Mouse (Mus musculus): ENCODE results near the gene Pfn3. TPM values are rescaled to one million over a fixed set of nuclear protein-coding genes. Genes with fewer than 3 reads are reported as not detected.
A peak's percentile ranks its signal among the peaks of the same experiment; 100 is the strongest.

The Pfn3 gene
- not detected in 2 replicates for polyA plus RNA-seq (2015; fragmentation: Nextera tagmentation; extraction: Ambion mirVana)

- ATAC-seq (ENCODE audit: insufficient number of reproducible peaks, low FRiP score, low TSS enrichment, low read depth) = peak; percentile 54; the same call in 1 of the 2 replicates
- H3K4me1 ChIP-seq = peaks cover 18% of the 10 kb centered on the region
- 8% methylated on average over 41 of the region's 41 CpGs for WGBS
- peaks cover 26% of the 10 kb centered on the region for H3K27me3 ChIP-seq
- no peak within 1 kb of the TSS for H3K27ac ChIP-seq (replicated peaks)
- H3K4me3 ChIP-seq (replicated peaks) = peak within 1 kb of the TSS; percentile 34
- peak within 1 kb of the TSS; percentile 57 for H3K4me2 ChIP-seq (replicated peaks)
- no peaks in the 10 kb centered on the region for H3K9me3 ChIP-seq (replicated peaks)
- H3K36me3 ChIP-seq = no peaks in the 10 kb centered on the region
- H3K9ac ChIP-seq = no peak within 1 kb of the TSS; the same call in 1 of the 2 replicates
Observed at GRCm38 (mm10) chr13:55414743-55415380, at the start of gene Pfn3. Gene Pfn3 (minus strand): TSS chr13:55415232.

DNA sequence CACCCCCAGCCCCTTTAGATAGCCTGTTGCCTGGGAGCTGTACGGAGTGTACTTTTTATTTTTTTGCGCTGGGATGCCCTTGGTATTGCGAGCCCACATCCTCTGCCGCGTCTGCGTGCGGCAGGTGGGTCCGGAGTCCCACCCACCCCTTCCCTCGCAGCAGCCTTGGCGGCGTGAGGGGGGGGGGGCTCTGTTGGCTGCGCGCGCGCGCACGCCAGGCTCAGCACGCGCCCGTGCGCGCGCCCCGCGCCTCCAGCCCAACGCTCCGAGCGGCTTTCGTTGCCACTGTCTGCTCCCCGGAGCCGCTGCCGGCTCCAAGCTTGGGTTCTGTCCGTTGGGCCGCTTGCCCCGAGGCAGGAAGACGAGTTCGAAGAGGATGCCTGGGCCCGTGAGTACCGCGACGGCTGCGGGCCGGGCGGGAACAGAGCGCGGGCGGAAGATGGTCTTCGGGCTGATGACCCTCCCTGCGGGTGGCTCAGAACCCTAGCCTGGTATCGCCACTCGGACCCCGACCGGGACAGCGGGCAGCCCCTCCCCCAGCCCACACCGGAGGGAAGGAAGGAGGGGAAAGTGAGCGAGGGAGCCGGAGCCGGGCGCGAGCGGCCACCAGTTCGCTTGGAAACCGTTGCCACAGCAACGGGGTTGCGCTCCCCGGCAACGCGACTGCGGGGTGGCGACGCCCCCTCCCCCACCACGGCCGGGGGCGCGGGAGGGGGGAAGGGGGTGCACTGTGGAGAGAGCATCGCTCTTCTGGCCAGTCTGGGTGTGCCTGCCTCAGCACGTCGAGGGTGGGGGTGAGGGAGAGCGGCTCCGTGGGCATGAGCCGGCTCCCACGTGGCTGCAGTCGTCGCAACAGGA, 49.2 kb upstream of the Pfn3 start, which contains the start of gene Prr7:
Gene Prr7, plus strand, starts transcription at position 241 of the 858 bp plus-strand sequence.
- peaks cover 33% of the 10 kb centered on the region for H3K4me1 ChIP-seq
- H3K27ac ChIP-seq (replicated peaks) = peak within 1 kb of the TSS; percentile 53

GRCm38 (mm10) chr13:55463399-55464026, 48.5 kb upstream of the Pfn3 start:
- Histone ChIP-seq H3K36me3 (peaks cover 32% of the 10 kb centered on the region), H3K4me3 (replicated peaks) (peak overlapping the region; percentile 55), H3K9me3 (replicated peaks) (no peaks in the 10 kb centered on the region), H3K27ac (replicated peaks) (peak overlapping the region; percentile 53; the same call in 1 of the 2 replicates), H3K9ac (no peak overlapping the region), H3K27me3 (no peaks in the 10 kb centered on the region), H3K4me1 (peaks cover 28% of the 10 kb centered on the region), H3K4me2 (replicated peaks) (peak overlapping the region; percentile 91)
- WGBS = 12% methylated on average over 14 of the region's 14 CpGs
- peak; percentile 3; the same call in 1 of the 2 replicates for ATAC-seq (ENCODE audit: insufficient number of reproducible peaks, low FRiP score, low TSS enrichment, low read depth)

More for the DNA sequence above, 49.2 kb upstream of the Pfn3 start, which contains the start of gene Prr7:
- peak; percentile 71 for ATAC-seq (ENCODE audit: insufficient number of reproducible peaks, low FRiP score, low TSS enrichment, low read depth)
- Histone ChIP-seq H3K36me3 (peaks cover 25% of the 10 kb centered on the region), H3K9me3 (replicated peaks) (no peaks in the 10 kb centered on the region), H3K4me2 (replicated peaks) (peak within 1 kb of the TSS; percentile 91), H3K4me3 (replicated peaks) (peak within 1 kb of the TSS; percentile 55), H3K9ac (peak within 1 kb of the TSS; percentile 59), H3K27me3 (no peaks in the 10 kb centered on the region)
- under 1% methylated on average over 81 of the region's 84 CpGs for WGBS

- no peaks in the 10 kb centered on the region for H3K27me3 ChIP-seq
- H3K4me2 ChIP-seq (replicated peaks) = no peak overlapping the region
- peaks cover 36% of the 10 kb centered on the region for H3K36me3 ChIP-seq
- H3K4me1 ChIP-seq = peaks cover 28% of the 10 kb centered on the region
- no peak overlapping the region for H3K4me3 ChIP-seq (replicated peaks)
- H3K9ac ChIP-seq = no peak overlapping the region
- H3K27ac ChIP-seq (replicated peaks) = no peak overlapping the region
- 44% methylated on average over 2 of the region's 2 CpGs for WGBS
- H3K9me3 ChIP-seq (replicated peaks) = no peaks in the 10 kb centered on the region
- no peak for ATAC-seq (ENCODE audit: insufficient number of reproducible peaks, low FRiP score, low TSS enrichment, low read depth)
Observed at GRCm38 (mm10) chr13:55462965-55463364, 47.9 kb upstream of the Pfn3 start.

DNA sequence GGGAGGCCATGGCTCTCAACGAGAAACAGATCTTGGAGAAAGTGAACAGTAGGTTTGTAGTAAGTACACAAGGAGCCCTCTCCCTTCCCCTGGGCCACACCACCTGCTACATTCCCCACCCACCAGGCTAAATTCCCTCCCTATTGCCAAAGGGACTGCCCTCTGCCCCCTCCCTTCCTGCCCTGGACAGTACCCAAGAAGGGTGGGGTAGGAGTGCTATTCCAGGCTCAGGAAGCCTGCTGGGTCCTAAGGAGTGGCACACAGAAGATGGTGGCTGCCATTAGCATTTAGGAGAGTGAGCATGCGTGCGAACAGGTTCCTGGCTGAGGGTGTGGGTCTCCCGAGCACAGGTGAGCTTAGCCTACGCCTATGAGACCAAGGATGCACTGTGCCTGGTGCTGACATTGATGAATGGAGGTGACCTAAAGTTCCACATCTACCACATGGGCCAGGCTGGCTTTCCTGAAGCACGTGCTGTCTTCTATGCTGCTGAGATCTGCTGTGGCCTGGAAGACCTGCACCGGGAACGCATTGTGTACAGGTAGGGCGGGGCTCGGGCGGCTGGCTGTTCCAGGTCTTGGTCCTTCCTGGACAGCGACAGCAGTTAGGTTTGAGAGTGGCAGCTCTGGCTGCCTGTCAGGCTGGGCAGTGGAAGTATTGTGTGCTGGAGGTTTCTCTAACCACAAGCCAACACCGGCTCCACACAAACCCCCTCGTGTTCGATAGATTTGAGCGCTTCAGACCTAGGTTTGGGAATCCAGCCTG, 36.9 kb upstream of the Pfn3 start:
- H3K4me3 ChIP-seq (replicated peaks) = no peak overlapping the region
- H3K27me3 ChIP-seq = no peaks in the 10 kb centered on the region
- no peak overlapping the region for H3K9ac ChIP-seq
- no peak for ATAC-seq (ENCODE audit: insufficient number of reproducible peaks, low FRiP score, low TSS enrichment, low read depth)
- 92% methylated on average over 16 of the region's 16 CpGs for WGBS
- H3K27ac ChIP-seq (replicated peaks) = no peak overlapping the region
- H3K9me3 ChIP-seq (replicated peaks) = no peaks in the 10 kb centered on the region
- H3K36me3 ChIP-seq = peaks cover 77% of the 10 kb centered on the region
- H3K4me1 ChIP-seq = peaks cover 12% of the 10 kb centered on the region
- H3K4me2 ChIP-seq (replicated peaks) = no peak overlapping the region

DNA sequence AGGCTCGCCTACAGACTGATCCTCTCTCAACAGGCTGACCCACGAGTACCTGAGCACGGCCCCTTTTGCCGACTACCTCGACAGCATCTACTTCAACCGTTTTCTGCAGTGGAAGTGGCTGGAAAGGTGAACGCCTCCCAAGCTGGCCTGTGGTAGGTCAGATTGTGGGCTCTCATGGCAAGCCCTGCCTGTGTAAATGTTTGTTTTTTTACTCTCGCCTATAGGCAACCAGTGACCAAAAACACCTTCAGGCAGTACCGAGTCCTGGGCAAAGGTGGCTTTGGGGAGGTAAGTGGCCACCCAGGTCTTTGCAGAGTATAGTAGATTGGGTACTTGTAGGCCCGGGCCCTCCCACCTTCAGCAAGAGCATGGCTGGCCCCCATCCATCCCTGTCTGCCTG, 36.3 kb upstream of the Pfn3 start:
- Histone ChIP-seq H3K4me2 (replicated peaks) (no peak overlapping the region), H3K27me3 (no peaks in the 10 kb centered on the region), H3K9ac (no peak overlapping the region), H3K4me3 (replicated peaks) (no peak overlapping the region), H3K27ac (replicated peaks) (no peak overlapping the region), H3K9me3 (replicated peaks) (no peaks in the 10 kb centered on the region), H3K36me3 (peaks cover 71% of the 10 kb centered on the region), H3K4me1 (peaks cover 18% of the 10 kb centered on the region)
- ATAC-seq (ENCODE audit: insufficient number of reproducible peaks, low FRiP score, low TSS enrichment, low read depth) = no peak
- WGBS = 88% methylated on average over 10 of the region's 10 CpGs

DNA sequence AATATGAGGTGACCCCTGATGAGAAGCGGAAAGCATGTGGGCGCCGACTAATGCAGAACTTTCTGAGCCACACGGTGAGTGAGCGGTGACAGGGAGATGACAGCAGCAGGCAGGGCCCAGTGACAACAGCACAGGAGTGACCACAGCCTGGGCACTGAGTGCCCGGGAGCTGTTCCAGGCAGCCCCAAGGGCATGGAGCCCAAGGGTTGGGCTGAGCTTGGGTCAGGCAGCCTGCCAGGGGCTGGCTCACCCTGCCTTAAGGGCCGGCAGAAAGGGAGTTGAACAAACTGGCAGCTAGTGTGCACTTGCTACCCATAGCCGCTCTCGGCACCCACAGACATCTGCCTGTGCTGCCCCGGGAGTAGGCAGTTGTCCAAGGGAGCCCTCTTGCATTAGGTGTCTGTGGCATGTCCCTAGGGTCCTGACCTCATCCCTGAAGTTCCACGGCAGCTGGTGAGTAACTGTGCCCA, 35.5 kb upstream of the Pfn3 start:
- no peaks in the 10 kb centered on the region for H3K27me3 ChIP-seq
- H3K4me2 ChIP-seq (replicated peaks) = no peak overlapping the region
- no peak for ATAC-seq (ENCODE audit: insufficient number of reproducible peaks, low FRiP score, low TSS enrichment, low read depth)
- peaks cover 63% of the 10 kb centered on the region for H3K36me3 ChIP-seq
- H3K4me1 ChIP-seq = peaks cover 23% of the 10 kb centered on the region
- 85% methylated on average over 11 of the region's 11 CpGs for WGBS
- no peak overlapping the region for H3K27ac ChIP-seq (replicated peaks)
- H3K9ac ChIP-seq = no peak overlapping the region
- no peaks in the 10 kb centered on the region for H3K9me3 ChIP-seq (replicated peaks)
- no peak overlapping the region for H3K4me3 ChIP-seq (replicated peaks)

DNA sequence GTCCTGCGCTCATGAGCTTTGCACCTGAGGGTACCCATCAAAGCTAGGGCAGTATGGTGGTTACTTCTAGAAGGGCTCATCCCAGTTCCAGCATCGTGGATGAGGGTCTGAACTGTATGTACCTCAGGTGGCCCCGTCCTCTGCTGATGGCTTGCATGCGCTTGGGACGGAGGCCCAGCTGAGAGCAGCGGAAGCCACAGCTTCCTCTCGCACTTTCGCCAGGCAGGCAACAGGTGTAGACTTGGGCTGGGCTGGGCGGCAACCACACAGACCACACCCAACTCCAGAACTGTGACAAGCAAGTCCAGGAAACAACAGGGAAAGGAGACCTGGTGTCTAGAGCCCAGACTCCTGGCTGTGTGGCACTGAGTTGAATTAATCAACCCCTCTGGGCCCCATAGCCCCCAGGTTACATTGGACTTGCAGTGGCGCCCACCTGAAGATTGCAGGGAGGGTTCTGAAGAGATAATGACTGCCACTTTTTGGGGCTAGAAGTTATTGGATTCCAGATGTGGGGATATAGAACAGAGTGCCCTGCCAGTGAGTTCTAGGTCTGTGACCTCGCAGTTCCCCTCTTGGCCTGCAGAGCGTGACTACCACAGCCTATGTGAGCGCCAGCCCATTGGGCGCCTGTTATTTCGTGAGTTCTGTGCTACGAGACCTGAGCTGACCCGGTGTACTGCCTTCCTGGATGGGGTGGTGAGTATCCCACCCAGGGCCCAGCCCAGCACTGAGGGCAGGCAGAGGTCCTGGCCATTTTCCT, 34.8 kb upstream of the Pfn3 start:
- H3K9me3 ChIP-seq (replicated peaks) = no peaks in the 10 kb centered on the region
- H3K4me2 ChIP-seq (replicated peaks) = no peak overlapping the region
- no peak overlapping the region for H3K27ac ChIP-seq (replicated peaks)
- H3K9ac ChIP-seq = no peak overlapping the region
- H3K36me3 ChIP-seq = peaks cover 57% of the 10 kb centered on the region
- peaks cover 23% of the 10 kb centered on the region for H3K4me1 ChIP-seq
- H3K27me3 ChIP-seq = no peaks in the 10 kb centered on the region
- ATAC-seq (ENCODE audit: insufficient number of reproducible peaks, low FRiP score, low TSS enrichment, low read depth) = no peak
- no peak overlapping the region for H3K4me3 ChIP-seq (replicated peaks)
- WGBS = 84% methylated on average over 17 of the region's 17 CpGs

- H3K27me3 ChIP-seq = no peaks in the 10 kb centered on the region
- H3K27ac ChIP-seq (replicated peaks) = no peak overlapping the region
- no peak overlapping the region for H3K9ac ChIP-seq
- no peak overlapping the region for H3K4me2 ChIP-seq (replicated peaks)
- 89% methylated on average over 9 of the region's 9 CpGs for WGBS
- H3K9me3 ChIP-seq (replicated peaks) = no peaks in the 10 kb centered on the region
- H3K4me3 ChIP-seq (replicated peaks) = no peak overlapping the region
- no peak for ATAC-seq (ENCODE audit: insufficient number of reproducible peaks, low FRiP score, low TSS enrichment, low read depth)
- peaks cover 50% of the 10 kb centered on the region for H3K36me3 ChIP-seq
- peaks cover 23% of the 10 kb centered on the region for H3K4me1 ChIP-seq
Observed at GRCm38 (mm10) chr13:55449205-55449604, 34.2 kb upstream of the Pfn3 start.

DNA sequence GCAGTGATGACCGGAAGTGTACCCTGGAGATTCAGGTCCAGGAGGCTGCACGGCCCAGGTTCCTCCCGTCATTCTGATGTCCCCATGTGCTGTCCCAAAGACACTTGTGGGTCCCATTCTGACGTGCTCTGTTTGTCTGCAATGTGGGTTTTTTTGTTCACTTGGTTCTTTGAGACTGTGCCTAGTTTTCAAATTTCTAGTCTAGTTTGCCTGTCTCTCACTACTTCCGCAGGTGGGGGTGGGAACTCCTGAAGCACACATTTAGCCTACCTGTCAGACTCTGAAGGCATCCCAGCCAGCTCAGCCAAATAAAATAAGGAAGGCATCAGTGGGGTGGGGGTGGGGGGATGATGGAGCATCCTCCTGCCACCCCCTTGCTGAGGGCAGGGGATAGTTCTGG, 33.1 kb upstream of the Pfn3 start:
- 89% methylated on average over 5 of the region's 5 CpGs for WGBS
- Histone ChIP-seq H3K9me3 (replicated peaks) (no peaks in the 10 kb centered on the region), H3K27me3 (no peaks in the 10 kb centered on the region), H3K36me3 (peaks cover 39% of the 10 kb centered on the region), H3K9ac (no peak overlapping the region), H3K4me1 (peaks cover 29% of the 10 kb centered on the region), H3K4me3 (replicated peaks) (no peak overlapping the region), H3K4me2 (replicated peaks) (no peak overlapping the region), H3K27ac (replicated peaks) (no peak overlapping the region)
- no peak for ATAC-seq (ENCODE audit: insufficient number of reproducible peaks, low FRiP score, low TSS enrichment, low read depth)

All from embryonic facial prominence, embryonic 15.5 days (tissue).